Mouse (Mus musculus) CD4-positive helper T cell, adult 2 months (primary cell): Measurements from ENCODE around the gene Snx11.

Source experiments
- DNase-seq: peaks from one replicate; pipeline ENCODE4 v3.0.0-alpha.2; 2012; ENCODE audit warnings: low read depth, missing footprints, low spot score

Gene Snx11

GRCm38 (mm10) chr11:96762742-96763470, 14.5 kb downstream of the Snx11 start:
- DNase-seq = no peak

DNA sequence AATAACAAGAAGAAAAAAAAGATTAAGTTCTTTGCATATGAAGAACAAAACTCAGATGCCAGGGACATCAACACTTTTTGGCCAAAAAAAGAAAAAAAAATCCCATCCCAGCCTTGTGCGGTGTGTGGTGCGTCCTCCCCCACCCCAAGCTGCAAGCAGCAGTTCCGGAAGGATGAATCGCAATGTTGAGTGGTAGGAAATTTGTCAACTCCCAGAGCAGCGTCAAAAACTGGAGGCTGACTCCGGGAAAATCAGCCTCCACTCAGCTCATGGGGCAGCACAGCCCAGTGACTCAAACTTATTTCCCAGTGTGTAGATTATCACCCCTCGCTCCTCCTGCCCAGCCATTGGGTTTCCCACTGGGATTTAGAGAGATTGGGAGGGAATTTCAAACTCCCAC, 15.4 kb downstream of the Snx11 start:
- DNase-seq = no peak

GRCm38 (mm10) chr11:96760042-96760441, 17.3 kb downstream of the Snx11 start:
- peak; percentile 74 for DNase-seq

DNA sequence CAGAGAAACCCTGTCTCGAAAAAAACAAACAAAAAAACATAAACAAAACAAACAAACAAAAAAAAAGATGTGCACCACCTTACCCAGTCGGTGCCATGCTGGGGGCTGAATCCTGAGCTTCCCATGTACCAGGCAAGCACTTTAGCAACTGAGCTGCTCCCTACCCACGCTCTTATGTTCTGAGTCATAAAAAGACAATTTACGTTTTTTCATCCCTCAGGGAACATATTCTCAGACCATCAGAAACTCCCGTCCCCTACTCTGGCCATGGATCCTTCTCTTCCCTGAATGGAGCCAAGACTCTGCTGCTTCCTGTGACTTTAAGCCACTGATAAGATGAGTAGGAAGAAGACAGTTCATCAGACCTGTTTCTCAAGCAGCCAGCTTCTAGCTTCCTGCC, 19.0 kb downstream of the Snx11 start:
- DNase-seq = no peak

GRCm38 (mm10) chr11:96757421-96757820, 19.9 kb downstream of the Snx11 start:
- peak; percentile 17 for DNase-seq

DNA sequence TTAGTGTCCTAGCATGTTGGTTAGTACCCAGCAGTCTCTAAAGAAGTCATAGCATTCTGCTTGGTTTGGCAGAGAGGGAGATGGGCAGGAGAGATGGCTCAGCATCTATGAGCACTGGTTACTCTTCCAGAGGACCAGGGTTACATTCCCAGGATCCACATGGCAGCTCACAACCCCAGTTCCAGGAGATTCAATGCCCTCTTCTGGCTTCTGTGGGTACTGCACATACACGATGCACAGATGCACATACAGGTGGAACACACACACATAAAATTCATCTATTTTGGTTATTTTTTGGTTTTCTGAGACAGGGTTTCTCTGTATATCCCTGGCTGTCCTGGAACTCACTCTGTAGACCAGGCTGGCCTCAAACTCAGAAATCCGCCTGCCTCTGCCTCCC, 22.1 kb downstream of the Snx11 start:
- peak; percentile 21 for DNase-seq

DNA sequence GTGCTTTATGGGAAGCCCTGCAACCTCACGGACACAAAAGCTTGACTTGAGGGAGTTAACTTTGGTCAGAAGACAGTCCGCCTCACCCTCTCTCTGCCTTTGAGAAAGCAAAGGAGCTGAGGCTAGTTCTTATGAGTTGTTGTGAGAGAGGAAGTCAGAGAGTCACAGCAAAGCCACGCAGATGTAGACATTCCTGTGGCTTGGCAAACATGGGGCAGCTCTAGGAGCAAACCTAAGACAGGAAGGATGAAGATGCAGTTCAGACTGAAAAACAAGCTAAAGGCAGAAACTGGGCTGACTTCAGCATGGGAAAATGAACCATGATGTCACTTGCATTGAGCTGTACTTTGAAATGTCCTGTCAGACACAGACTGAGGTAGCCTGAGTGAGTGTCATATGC, 29.8 kb downstream of the Snx11 start:
- no peak for DNase-seq

GRCm38 (mm10) chr11:96746648-96747047, 30.7 kb downstream of the Snx11 start:
- DNase-seq = no peak

GRCm38 (mm10) chr11:96743891-96744290, 33.5 kb downstream of the Snx11 start:
- no peak for DNase-seq

GRCm38 (mm10) chr11:96743000-96743399, 34.4 kb downstream of the Snx11 start:
- DNase-seq = no peak

- no peak for DNase-seq
Observed at GRCm38 (mm10) chr11:96741995-96742394, 35.4 kb downstream of the Snx11 start.

DNA sequence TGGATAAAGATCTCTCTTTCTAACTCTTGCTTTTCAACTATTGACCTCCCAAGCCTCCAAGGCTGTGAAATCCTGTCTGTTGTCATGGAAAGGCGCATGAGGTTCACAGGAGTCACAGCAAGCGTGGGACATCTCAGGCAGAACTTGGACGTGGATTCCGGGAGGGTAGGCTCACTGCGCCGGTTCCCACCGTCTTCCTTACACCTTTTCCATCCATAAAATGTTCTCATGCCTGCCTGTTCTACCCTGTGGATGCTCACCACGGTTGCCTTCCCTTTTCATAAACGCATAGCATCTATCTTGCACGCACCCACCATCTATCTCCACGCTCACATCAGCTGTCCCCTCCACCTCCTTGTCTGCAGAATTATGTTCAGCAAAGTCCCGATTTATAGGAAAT, 36.6 kb downstream of the Snx11 start:
- no peak for DNase-seq

GRCm38 (mm10) chr11:96737673-96738471, 39.5 kb downstream of the Snx11 start:
- no peak for DNase-seq

GRCm38 (mm10) chr11:96736361-96736760, 41.0 kb downstream of the Snx11 start:
- no peak for DNase-seq

GRCm38 (mm10) chr11:96735908-96736307, 41.5 kb downstream of the Snx11 start:
- DNase-seq = no peak

GRCm38 (mm10) chr11:96732657-96733056, 44.7 kb downstream of the Snx11 start:
- no peak for DNase-seq

DNA sequence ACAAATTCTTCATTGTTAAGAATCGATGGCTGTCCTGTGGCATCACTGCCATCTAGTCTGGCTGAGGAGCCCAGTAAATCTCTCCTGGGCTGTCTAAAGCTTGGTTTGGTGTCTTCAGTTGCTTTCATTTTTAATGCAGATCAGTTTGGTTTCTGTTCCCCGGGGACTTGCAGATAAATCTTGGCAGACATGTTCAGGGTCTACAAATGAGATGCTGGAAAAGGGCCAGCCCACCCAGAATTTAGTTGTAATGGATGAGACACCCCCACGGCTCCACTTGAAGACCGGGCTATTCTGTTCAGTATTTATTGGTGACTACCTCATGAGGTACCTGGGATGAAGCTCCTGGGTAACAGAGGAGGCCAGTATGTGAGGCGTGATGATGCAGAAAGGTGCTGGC, 47.0 kb downstream of the Snx11 start:
- DNase-seq = no peak

- no peak for DNase-seq
Observed at GRCm38 (mm10) chr11:96729462-96729861, 47.9 kb downstream of the Snx11 start.

GRCm38 (mm10) chr11:96728577-96728976, 48.8 kb downstream of the Snx11 start:
- DNase-seq = no peak

- no peak for DNase-seq
Observed at GRCm38 (mm10) chr11:96725833-96726232, 51.5 kb downstream of the Snx11 start.

DNA sequence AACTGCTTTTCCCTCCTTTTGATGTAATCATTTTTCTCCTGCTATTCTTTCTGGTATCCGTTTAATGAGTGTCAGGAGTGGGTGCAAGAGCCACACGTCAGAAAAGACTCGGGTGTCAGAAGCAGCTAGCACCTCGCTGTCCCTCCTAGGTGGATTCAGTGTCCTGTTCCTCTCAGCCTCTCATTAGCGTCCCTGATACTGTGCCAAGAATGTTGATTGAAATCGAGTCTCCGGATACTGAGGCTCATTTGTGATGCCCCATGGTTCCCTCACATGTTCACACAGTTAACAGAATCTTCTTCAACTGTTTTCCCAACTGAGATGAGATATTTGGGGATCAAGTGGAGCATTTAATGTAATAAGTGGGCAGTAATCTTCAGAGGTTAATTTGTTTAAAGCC, 58.8 kb downstream of the Snx11 start:
- no peak for DNase-seq
